ENCODE assay signal across 8 mouse cellular contexts in genomic region chr7:141434464-141434863, GRCm38 (mm10). TPM values are rescaled to one million over a fixed set of nuclear protein-coding genes. Genes with fewer than 3 reads are reported as not detected.
A peak's percentile ranks its signal among the peaks of the same experiment; 100 is the strongest.
DNase-seq lines count a peak whose midpoint lies in the region; ATAC-seq and TF ChIP-seq lines count a peak whose summit lies in the region.

No protein-coding gene starts in this region.

- intact Hi-C loops in left cerebral cortex, postnatal 10 days (cut with DNase I): no loop called here

- no peak for TF ChIP-seq POLR2A in thymus, adult 2 months (IDR thresholded peaks at IDR 0.05; ENCODE audit: control insufficient read depth, extremely low read depth, insufficient read depth, low read length, poor library complexity)
- TF ChIP-seq POLR2A in myocyte (IDR thresholded peaks at IDR 0.05; ENCODE audit: insufficient read length, low read depth): no peak

- no peak overlapping the region for H3K27ac ChIP-seq in thymus, adult 2 months (ENCODE audit: control insufficient read depth, insufficient read depth, low read length)
- peak overlapping the region; percentile 19 for H3K27ac ChIP-seq in heart, embryonic 16.5 days (ENCODE audit: low read length)

- no peak for ATAC-seq in heart, embryonic 16.5 days (replicated peaks; ENCODE audit: extremely low read depth, insufficient read depth, low FRiP score)

- no peaks in the 10 kb centered on the region for H3K9me3 ChIP-seq in heart, embryonic 16.5 days (replicated peaks; ENCODE audit: control insufficient read depth, low read length)

- peaks cover 32% of the 10 kb centered on the region for H3K4me1 ChIP-seq in thymus, adult 2 months (replicated peaks; ENCODE audit: control insufficient read depth, insufficient read depth, low read length)
- peaks cover 27% of the 10 kb centered on the region for H3K4me1 ChIP-seq in heart, embryonic 16.5 days (ENCODE audit: control insufficient read depth, insufficient read depth, low read length)

- H3K4me3 ChIP-seq in thymus, adult 2 months (ENCODE audit: control insufficient read depth, insufficient read depth, low read length): peak overlapping the region; percentile 44
- H3K4me3 ChIP-seq in heart, embryonic 16.5 days (ENCODE audit: low read length): peak overlapping the region; percentile 64
- peak overlapping the region; percentile 60 for H3K4me3 ChIP-seq in myocyte

- peak overlapping the region; percentile 81 for H3K4me2 ChIP-seq in heart, embryonic 16.5 days (ENCODE audit: low read depth, low read length)
- H3K4me2 ChIP-seq in myocyte (ENCODE audit: low read depth): peak overlapping the region; percentile 88

- WGBS in thymus, adult 2 months: 25% methylated on average over 8 of the region's 8 CpGs
- WGBS in heart, embryonic 16.5 days: 16% methylated on average over 8 of the region's 8 CpGs

- peak; percentile 76 to 84 for DNase-seq in adrenal gland, adult (ENCODE audit: inconsistent age in 2 of 2, low spot score in 1 of 2)
- no peak for DNase-seq in adrenal gland, adult 8-10 months
- no peak for DNase-seq in thymus, adult 2 months
- no peak for DNase-seq in thymus, adult 18-20 months
- DNase-seq in left cerebral cortex, postnatal 10 days (ENCODE audit: extremely low spot score in 1 of 2, low spot score in 2 of 2): peak; percentile 62 to 63
- no peak for DNase-seq in urinary bladder, postnatal 36 days (ENCODE audit: low spot score in 2 of 2)

- H3K79me2 ChIP-seq in myocyte (ENCODE audit: control insufficient read depth, insufficient read depth): peaks cover 12% of the 10 kb centered on the region

- H3ac ChIP-seq in myocyte (ENCODE audit: control insufficient read depth, insufficient read length): no peak overlapping the region

- no peaks in the 10 kb centered on the region for H3K27me3 ChIP-seq in thymus, adult 2 months (ENCODE audit: control insufficient read depth, insufficient read depth, low read length)
- no peaks in the 10 kb centered on the region for H3K27me3 ChIP-seq in heart, embryonic 16.5 days (ENCODE audit: control insufficient read depth, insufficient read depth, low read length)
- H3K27me3 ChIP-seq in myocyte (ENCODE audit: control insufficient read depth, insufficient read depth, insufficient read length): no peaks in the 10 kb centered on the region

- no peak for TF ChIP-seq CTCF in thymus, adult 2 months (IDR thresholded peaks at IDR 0.05; ENCODE audit: borderline replicate concordance, control insufficient read depth, extremely low read depth, insufficient read depth, low read length, poor library complexity)

- H3K36me3 ChIP-seq in thymus, adult 2 months (ENCODE audit: control insufficient read depth, insufficient read depth, low read length): no peaks in the 10 kb centered on the region
- H3K36me3 ChIP-seq in heart, embryonic 16.5 days (ENCODE audit: control insufficient read depth, insufficient read depth): peaks cover 18% of the 10 kb centered on the region
- H3K36me3 ChIP-seq in myocyte (ENCODE audit: control insufficient read depth, insufficient read depth): no peaks in the 10 kb centered on the region

- peak overlapping the region; percentile 73 for H3K9ac ChIP-seq in heart, embryonic 16.5 days (ENCODE audit: low read length)

TF ChIP-seq in myocyte, 11 proteins besides CTCF, POLR2A, EP300 and RAD21:
- TF ChIP-seq CEBPB (IDR thresholded peaks at IDR 0.05; ENCODE audit: insufficient read depth, poor library complexity, severe bottlenecking) (no peak), USF1 (IDR thresholded peaks at IDR 0.05; ENCODE audit: low read depth) (no peak), TCF3 (IDR thresholded peaks at IDR 0.05; ENCODE audit: insufficient read length, low read depth) (no peak), TCF12 (IDR thresholded peaks at IDR 0.05; ENCODE audit: insufficient read depth, poor library complexity, severe bottlenecking) (no peak), MYOG (IDR thresholded peaks at IDR 0.05; ENCODE audit: control insufficient read depth in 1 of 3, insufficient read depth in 1 of 3, insufficient read length in 2 of 3, low read depth in 2 of 3) (no peak), MAX (IDR thresholded peaks at IDR 0.05; ENCODE audit: low read depth) (no peak), SRF (IDR thresholded peaks at IDR 0.05; ENCODE audit: control insufficient read depth, insufficient read length, low read depth) (no peak), REST (IDR thresholded peaks at IDR 0.05; ENCODE audit: insufficient read depth, insufficient read length) (no peak), E2F4 (IDR thresholded peaks at IDR 0.05; ENCODE audit: insufficient read depth) (no peak), MYOD1 (IDR thresholded peaks at IDR 0.05; ENCODE audit: control insufficient read depth in 1 of 3, insufficient read length in 2 of 3, low read depth in 2 of 3) (no peak), POLR2AphosphoS2 (IDR thresholded peaks at IDR 0.05; ENCODE audit: insufficient read length, low read depth) (no peak)

RNA-seq across cellular contexts. Expression of gene Slc25a22, which starts 3.2 kb away (rescaled TPM):
- total RNA-seq in adrenal gland, adult 8-10 months (2022): 100 to 1,000 TPM in 3 of 4 experiments, 10 to 100 TPM in 1; 86.7 to 109 (median 104) TPM
- 114 and 128 TPM in 2 replicates for polyA plus RNA-seq in thymus, adult 2 months (2012; rRNA removed)
- polyA plus RNA-seq in heart, embryonic 16.5 days (2015; fragmentation: Nextera tagmentation; extraction: Ambion mirVana): 17.8 and 19.7 TPM in 2 replicates
- 100 to 1,000 TPM; 286 to 306 TPM for total RNA-seq in left cerebral cortex, postnatal 10 days (2021)
- polyA plus RNA-seq in myocyte (2012; fragmentation: generic; extraction: Trizol): 8.8 TPM

RNA-seq across cellular contexts. Expression of gene Cend1, which starts 5.2 kb away (rescaled TPM):
- total RNA-seq in adrenal gland, adult 8-10 months (2022): 1 to 10 TPM; 1.5 to 2.6 (median 2.1) TPM
- polyA plus RNA-seq in thymus, adult 2 months (2012; rRNA removed): 0.43 and 0.63 TPM in 2 replicates
- polyA plus RNA-seq in heart, embryonic 16.5 days (2015; fragmentation: Nextera tagmentation; extraction: Ambion mirVana): 5.2 and 5.9 TPM in 2 replicates
- 100 to 1,000 TPM; 267 to 296 TPM for total RNA-seq in left cerebral cortex, postnatal 10 days (2021)
- 0.25 TPM for polyA plus RNA-seq in myocyte (2012; fragmentation: generic; extraction: Trizol)

RNA-seq across cellular contexts. Expression of gene Pidd1, which starts 9.4 kb away (rescaled TPM):
- 1 to 10 TPM; 1.0 to 2.3 (median 1.4) TPM for total RNA-seq in adrenal gland, adult 8-10 months (2022)
- polyA plus RNA-seq in thymus, adult 2 months (2012; rRNA removed): 109 and 133 TPM in 2 replicates
- polyA plus RNA-seq in heart, embryonic 16.5 days (2015; fragmentation: Nextera tagmentation; extraction: Ambion mirVana): 9.0 and 9.7 TPM in 2 replicates
- total RNA-seq in left cerebral cortex, postnatal 10 days (2021): 1 to 10 TPM; 1.8 to 2.0 TPM
- 1.9 TPM for polyA plus RNA-seq in myocyte (2012; fragmentation: generic; extraction: Trizol)

RNA-seq across cellular contexts. Expression of gene Rplp2, which starts 12.7 kb away (rescaled TPM):
- total RNA-seq in adrenal gland, adult 8-10 months (2022): 1,000 to 10,000 TPM in 3 of 4 experiments, 100 to 1,000 TPM in 1; 998 to 1,129 (median 1,024) TPM
- 674 and 750 TPM in 2 replicates for polyA plus RNA-seq in thymus, adult 2 months (2012; rRNA removed)
- 704 and 720 TPM in 2 replicates for polyA plus RNA-seq in heart, embryonic 16.5 days (2015; fragmentation: Nextera tagmentation; extraction: Ambion mirVana)
- 100 to 1,000 TPM; 687 to 705 TPM for total RNA-seq in left cerebral cortex, postnatal 10 days (2021)
- 5,265 TPM for polyA plus RNA-seq in myocyte (2012; fragmentation: generic; extraction: Trizol)

RNA-seq across cellular contexts. Expression of gene Gatd1, which starts 20.5 kb away (rescaled TPM):
- 10 to 100 TPM; 38.9 to 52.2 (median 47.6) TPM for total RNA-seq in adrenal gland, adult 8-10 months (2022)
- polyA plus RNA-seq in thymus, adult 2 months (2012; rRNA removed): 98.1 and 104 TPM in 2 replicates
- 26.6 and 28.0 TPM in 2 replicates for polyA plus RNA-seq in heart, embryonic 16.5 days (2015; fragmentation: Nextera tagmentation; extraction: Ambion mirVana)
- 10 to 100 TPM; 38.2 to 39.5 TPM for total RNA-seq in left cerebral cortex, postnatal 10 days (2021)
- 16.3 TPM for polyA plus RNA-seq in myocyte (2012; fragmentation: generic; extraction: Trizol)

Comparison
In these comparisons a context has a peak if more than half of its experiments do, and no peak if none do; other contexts are left out.
1. DNase-seq: peak in adrenal gland, adult (2 of 2) and left cerebral cortex, postnatal 10 days (2 of 2); none in adrenal gland, adult 8-10 months (single experiment), thymus, adult 2 months (single experiment), thymus, adult 18-20 months (0 of 2) and urinary bladder, postnatal 36 days (0 of 2).
2. RNA of gene Pidd1, which starts 9.4 kb away (polyA plus RNA-seq): 109 to 133 TPM in thymus, adult 2 months; 9.0 to 9.7 TPM in heart, embryonic 16.5 days and 1.9 TPM in myocyte (single experiment); every median in the first group is over 10 times any median in the second.
3. Peak in every context shown above with its lines, with median percentiles within 50 percentile points of each other: H3K4me3 ChIP-seq.